Mouse (Mus musculus) C2C12 (cell line): ENCODE results near the gene Rfc4. TPM values are rescaled to one million over a fixed set of nuclear protein-coding genes. Genes with fewer than 3 reads are reported as not detected.

Experiments used
- H3K27me3 ChIP-seq: one replicate; pipeline ENCODE4 v1.6.1; 2011; ENCODE audit not compliant: control insufficient read depth, insufficient read depth, insufficient read length
- H3K36me3 ChIP-seq: one replicate; pipeline ENCODE4 v1.6.1; 2011; ENCODE audit not compliant: control insufficient read depth, insufficient read depth
- H3K4me3 ChIP-seq: one replicate; pipeline ENCODE4 v1.5.1; 2011; ENCODE audit warnings: mild to moderate bottlenecking, control low read depth; ENCODE audit not compliant: poor library complexity, insufficient read depth, severe bottlenecking
- H3K79me2 ChIP-seq: one replicate; pipeline ENCODE4 v1.6.1; 2011; ENCODE audit not compliant: control insufficient read depth, insufficient read depth
- H3K79me3 ChIP-seq: one replicate; pipeline ENCODE4 v1.6.1; 2011; ENCODE audit warnings: low read depth, control low read depth
- H3ac ChIP-seq: one replicate; pipeline ENCODE3; 2011; ENCODE audit warnings: low read depth; ENCODE audit not compliant: control insufficient read depth, insufficient read length
- CEBPB ChIP-seq: IDR thresholded peaks from one replicate; pipeline ENCODE4 v1.6.1; 2011; ENCODE audit warnings: low read depth, mild to moderate bottlenecking, control low read depth, moderate library complexity
- CTCF ChIP-seq: IDR thresholded peaks from one replicate; pipeline ENCODE4 v1.5.1; 2011; ENCODE audit not compliant: control insufficient read depth, insufficient read depth, insufficient read length
- FOSL1 ChIP-seq: IDR thresholded peaks from one replicate; pipeline ENCODE4 v1.8.0; 2011; ENCODE audit warnings: mild to moderate bottlenecking, low read length; ENCODE audit not compliant: poor library complexity, insufficient read depth, severe bottlenecking
- MAX ChIP-seq: IDR thresholded peaks from one replicate; pipeline ENCODE4 v1.6.1; 2011; ENCODE audit warnings: mild to moderate bottlenecking, control low read depth
- MYOD1 ChIP-seq: IDR thresholded peaks from one replicate; pipeline ENCODE4 v1.6.1; 2011; ENCODE audit warnings: low read depth; ENCODE audit not compliant: control insufficient read depth, insufficient read length
- MYOG ChIP-seq: IDR thresholded peaks from one replicate; pipeline ENCODE4 v1.6.1; 2011; ENCODE audit not compliant: control insufficient read depth, insufficient read length; ENCODE audit errors: extremely low read depth
- USF1 ChIP-seq: IDR thresholded peaks from one replicate; pipeline ENCODE4 v1.6.1; 2011; ENCODE audit warnings: low read depth, mild to moderate bottlenecking, control low read depth, moderate library complexity
- polyA plus RNA-seq: library from polyadenylated mRNA; unstranded; fragments of >200 nt; fragmentation: generic; extraction: Trizol; gene quantifications from one replicate; pipeline ENCODE4 v1.2.1, GENCODE M21; 2012; ENCODE audit warnings: missing spikeins

The Rfc4 gene
- polyA plus RNA-seq, 1 experiment: 39.8 TPM

DNA sequence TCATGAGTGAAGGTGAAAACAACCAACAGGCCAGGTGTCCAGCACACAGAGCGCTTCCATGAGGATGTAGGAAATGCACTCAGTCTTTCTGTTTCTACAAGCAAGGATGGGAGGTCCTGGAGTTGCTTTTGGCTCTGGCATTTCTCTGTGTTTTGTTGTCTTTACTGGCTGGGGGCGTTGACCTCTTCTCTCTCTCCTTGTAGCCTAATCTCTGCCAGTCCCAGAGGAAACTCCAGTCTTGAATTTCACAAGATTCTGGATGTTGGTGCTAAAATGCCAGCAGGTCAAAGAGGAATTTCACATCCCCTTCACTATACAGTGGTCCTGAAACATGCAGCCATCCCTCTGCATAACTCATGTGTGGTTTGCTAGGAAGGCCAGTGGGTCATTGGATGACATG, 21.4 kb upstream of the Rfc4 start:
- Histone ChIP-seq H3K4me3 (no peak overlapping the region), H3K79me3 (no peaks in the 10 kb centered on the region), H3K79me2 (no peaks in the 10 kb centered on the region), H3K36me3 (no peaks in the 10 kb centered on the region), H3K27me3 (peaks cover 3% of the 10 kb centered on the region), H3ac (no peak overlapping the region)
- TF ChIP-seq CTCF (no peak), FOSL1 (no peak), MYOG (no peak), MYOD1 (no peak), MAX (no peak), USF1 (no peak), CEBPB (no peak)

- no peaks in the 10 kb centered on the region for H3K79me2 ChIP-seq
- H3K36me3 ChIP-seq: no peaks in the 10 kb centered on the region
- no peak for TF ChIP-seq FOSL1
- no peak for TF ChIP-seq MAX
- no peak for TF ChIP-seq CEBPB
- TF ChIP-seq USF1: no peak
- TF ChIP-seq MYOG: no peak
- no peak for TF ChIP-seq CTCF
- no peak for TF ChIP-seq MYOD1
- no peak within 1 kb of the TSS for H3ac ChIP-seq
- no peaks in the 10 kb centered on the region for H3K79me3 ChIP-seq
- H3K27me3 ChIP-seq: peaks cover 3% of the 10 kb centered on the region
- H3K4me3 ChIP-seq: no peak within 1 kb of the TSS
Measured at GRCm38 (mm10) chr16:23146280-23146679, 18.7 kb upstream of the Rfc4 start, which contains the start of gene Adipoq. Gene Adipoq (plus strand): TSS chr16:23146536.

DNA sequence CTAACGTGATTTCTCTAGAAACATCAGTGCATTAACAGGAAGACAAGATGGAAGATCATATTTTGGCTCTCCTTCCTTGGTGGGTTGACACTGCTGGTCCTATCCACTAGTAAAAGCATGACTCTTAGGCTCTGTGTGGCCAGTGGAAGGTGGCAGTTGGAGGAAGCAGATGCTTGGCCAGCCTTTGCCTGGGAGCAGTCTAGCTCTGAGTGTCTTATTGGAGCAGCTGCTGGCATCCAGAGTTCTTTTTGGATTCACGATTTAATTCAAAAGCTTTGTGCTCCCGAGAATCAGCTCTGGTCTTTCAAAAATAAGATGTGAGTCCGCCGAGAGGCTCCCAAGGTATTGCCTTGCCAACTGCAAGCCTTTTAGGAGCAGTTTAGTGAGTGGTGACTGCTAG, 17.7 kb upstream of the Rfc4 start:
- TF ChIP-seq FOSL1: no peak
- no peak for TF ChIP-seq USF1
- TF ChIP-seq CTCF: no peak
- no peak for TF ChIP-seq MYOG
- no peak for TF ChIP-seq MYOD1
- Histone ChIP-seq H3K79me2 (no peaks in the 10 kb centered on the region), H3K4me3 (no peak overlapping the region), H3K79me3 (no peaks in the 10 kb centered on the region), H3K36me3 (no peaks in the 10 kb centered on the region), H3ac (no peak overlapping the region), H3K27me3 (peaks cover 3% of the 10 kb centered on the region)

- no peak for TF ChIP-seq USF1
- TF ChIP-seq CEBPB: peak; percentile 97
- TF ChIP-seq FOSL1: no peak
- Histone ChIP-seq H3K4me3 (no peak overlapping the region), H3K27me3 (peaks cover 3% of the 10 kb centered on the region), H3K36me3 (no peaks in the 10 kb centered on the region), H3K79me3 (no peaks in the 10 kb centered on the region), H3ac (no peak overlapping the region), H3K79me2 (no peaks in the 10 kb centered on the region)
Measured at GRCm38 (mm10) chr16:23144326-23144725, 16.8 kb upstream of the Rfc4 start.

- TF ChIP-seq CEBPB (no peak), USF1 (no peak), FOSL1 (no peak), MAX (no peak), MYOD1 (no peak), CTCF (no peak), MYOG (no peak)
- H3K79me3 ChIP-seq: no peaks in the 10 kb centered on the region
- H3ac ChIP-seq: no peak overlapping the region
- H3K27me3 ChIP-seq: no peaks in the 10 kb centered on the region
- no peak overlapping the region for H3K4me3 ChIP-seq
- no peaks in the 10 kb centered on the region for H3K79me2 ChIP-seq
- no peaks in the 10 kb centered on the region for H3K36me3 ChIP-seq
Measured at GRCm38 (mm10) chr16:23140911-23141310, 13.4 kb upstream of the Rfc4 start.

- H3K79me2 ChIP-seq: no peaks in the 10 kb centered on the region
- no peak overlapping the region for H3K4me3 ChIP-seq
- no peaks in the 10 kb centered on the region for H3K36me3 ChIP-seq
- no peaks in the 10 kb centered on the region for H3K27me3 ChIP-seq
- no peaks in the 10 kb centered on the region for H3K79me3 ChIP-seq
- no peak overlapping the region for H3ac ChIP-seq
- TF ChIP-seq MYOD1 (no peak), USF1 (no peak), CEBPB (peak; percentile 63)
Measured at GRCm38 (mm10) chr16:23136406-23136970, 9.0 kb upstream of the Rfc4 start.
